Mouse (Mus musculus) ES-Bruce4 (cell line): ENCODE results near the gene Tdrd12.

Source experiments
- CTCF ChIP-seq: IDR thresholded peaks from one replicate; pipeline ENCODE4 v1.8.1; 2011; ENCODE audit warnings: low read depth, low read length
- EP300 ChIP-seq: IDR thresholded peaks from 2 replicates; pipeline ENCODE4 v1.6.1; 2011; ENCODE audit warnings: low read depth, low read length; ENCODE audit not compliant: insufficient read depth

- TF ChIP-seq CTCF (no peak), EP300 (no peak)
Observed at GRCm38 (mm10) chr7:35584068-35584785, 46.7 kb upstream of the Tdrd12 start.
